Mouse (Mus musculus) heart, embryonic 10.5 days (tissue): ENCODE measurements around the gene Neurl2. TPM values are rescaled to one million over a fixed set of nuclear protein-coding genes. Genes with fewer than 3 reads are reported as not detected.

Experiments used
- DNase-seq: peaks from one replicate; pipeline ENCODE4 v3.0.0-alpha.2; 2017; ENCODE audit warnings: low spot score
- H3K27ac ChIP-seq: fragments of 300-500 bp; sonication (generic); 2 replicates; pipeline ENCODE4 v1.5.1; 2016; ENCODE audit warnings: mild to moderate bottlenecking
- H3K27me3 ChIP-seq: fragments of 300-500 bp; sonication (generic); 2 replicates; pipeline ENCODE4 v1.6.1; 2016; ENCODE audit warnings: mild to moderate bottlenecking; ENCODE audit not compliant: poor library complexity, insufficient read depth, severe bottlenecking
- H3K36me3 ChIP-seq: fragments of 300-500 bp; sonication (generic); 2 replicates; pipeline ENCODE4 v1.6.1; 2016; ENCODE audit warnings: mild to moderate bottlenecking, moderate library complexity
- H3K4me1 ChIP-seq: fragments of 300-500 bp; sonication (generic); 2 replicates; pipeline ENCODE4 v1.6.1; 2016; ENCODE audit warnings: mild to moderate bottlenecking
- H3K4me3 ChIP-seq: fragments of 300-500 bp; sonication (generic); 2 replicates; pipeline ENCODE4 v1.5.1; 2016; ENCODE audit warnings: mild to moderate bottlenecking, moderate library complexity
- H3K9me3 ChIP-seq: fragments of 300-500 bp; sonication (generic); 2 replicates; pipeline ENCODE4 v1.6.1; 2016; ENCODE audit warnings: mild to moderate bottlenecking, moderate library complexity
- whole genome bisulfite sequencing: fragments of 180-500 bp; shearing (Covaris S2); methylation state at CpG from one replicate; pipeline ENCODE4 v1.1.7; 2016; 5-methylcytosine and 5-hydroxymethylcytosine counted together
- polyA plus RNA-seq: library from polyadenylated mRNA; unstranded; fragments of >200 nt; fragmentation: Nextera tagmentation; extraction: Ambion mirVana; gene quantifications from 2 replicates; pipeline ENCODE4 v1.2.1, GENCODE M21; 2016

Neurl2 gene
- polyA plus RNA-seq, 1 experiment from 2014 or later = 28.2 TPM

DNA sequence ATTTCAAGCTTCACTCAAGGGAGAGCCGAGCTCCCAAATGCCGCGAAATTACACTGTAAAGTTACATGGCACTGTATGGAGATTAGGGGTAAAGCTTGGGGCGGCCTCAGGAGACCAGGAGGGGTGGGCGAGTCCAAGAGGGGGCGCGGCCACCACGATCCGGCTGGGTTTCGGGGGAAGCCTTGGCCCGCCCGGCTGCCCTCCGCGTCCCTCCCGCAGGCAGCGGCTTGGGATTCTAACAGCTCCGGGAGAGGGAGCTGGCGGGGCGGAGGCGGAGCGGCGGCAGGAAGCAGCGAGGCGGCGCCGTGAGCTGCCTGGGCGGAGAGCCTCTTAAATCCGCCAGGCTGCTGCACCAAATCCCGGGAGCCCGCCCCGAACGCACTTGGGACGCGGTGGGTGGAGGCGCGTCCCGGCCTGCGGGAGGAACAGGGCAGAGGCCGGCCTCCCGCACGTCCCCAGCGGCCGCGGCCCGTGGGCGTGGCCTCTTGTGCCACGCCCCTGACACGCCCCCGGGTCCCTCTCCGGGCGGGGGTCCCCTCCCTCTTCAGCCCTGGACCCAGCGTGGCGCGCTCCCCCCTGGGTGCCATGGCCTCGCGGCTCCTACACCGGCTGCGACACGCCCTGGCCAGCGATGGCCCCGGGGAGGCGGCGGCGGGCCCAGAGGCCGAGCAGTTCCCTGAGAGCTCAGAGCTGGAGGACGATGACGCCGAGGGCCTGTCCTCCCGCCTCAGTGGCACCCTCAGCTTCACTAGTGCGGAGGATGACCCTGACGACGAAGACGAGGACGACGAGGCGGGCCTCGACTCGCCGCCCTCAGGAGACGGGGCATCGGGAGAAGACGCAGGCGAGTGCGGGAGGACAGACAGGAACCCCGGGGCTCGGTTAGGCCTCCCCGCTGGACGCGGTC, 47.5 kb downstream of the Neurl2 start, which contains the start of gene Snx21:
TSS of gene Snx21 (plus strand) at position 343 of the 907 bp plus-strand sequence.
- Histone ChIP-seq H3K27me3 (no peaks in the 10 kb centered on the region), H3K36me3 (peaks cover 19% of the 10 kb centered on the region), H3K4me1 (peaks cover 31% of the 10 kb centered on the region), H3K9me3 (no peaks in the 10 kb centered on the region), H3K27ac (peak within 1 kb of the TSS; percentile 94), H3K4me3 (peak within 1 kb of the TSS; percentile 82)
- under 1% methylated on average over 89 of the region's 89 CpGs for WGBS
- peak; percentile 95 for DNase-seq

DNA sequence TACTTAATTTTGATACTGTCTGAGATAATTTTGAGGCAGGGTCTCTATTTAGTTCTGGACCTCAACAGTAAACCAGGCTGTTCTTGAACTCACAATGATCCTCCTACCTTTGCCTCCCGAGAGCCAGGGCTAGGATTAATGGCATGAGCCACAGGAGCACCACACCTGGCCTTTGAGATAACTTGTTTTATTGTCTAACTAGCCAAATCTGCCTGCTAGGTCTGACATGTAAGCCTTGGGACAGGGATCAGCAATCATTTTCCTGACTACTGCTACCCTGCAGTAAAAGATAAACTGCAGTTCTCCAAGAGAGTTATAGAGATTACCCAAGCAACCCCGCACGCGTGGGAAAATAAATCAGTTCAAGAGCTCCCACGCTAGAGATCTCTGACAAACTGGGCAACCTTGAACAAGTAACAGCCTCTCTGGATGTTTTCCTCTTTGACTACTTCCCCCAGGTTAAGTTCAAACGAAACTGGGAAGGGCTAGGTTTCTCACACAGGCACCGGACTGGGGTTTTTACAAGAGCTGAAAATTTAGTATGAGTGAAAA, 48.3 kb downstream of the Neurl2 start:
- 15% methylated on average over 7 of the region's 7 CpGs for WGBS
- peak overlapping the region; percentile 94 for H3K27ac ChIP-seq
- H3K36me3 ChIP-seq = peaks cover 12% of the 10 kb centered on the region; the same call in 1 of the 2 replicates
- H3K4me3 ChIP-seq = peak overlapping the region; percentile 82
- no peaks in the 10 kb centered on the region for H3K27me3 ChIP-seq
- DNase-seq = peak; percentile 67
- H3K4me1 ChIP-seq = peaks cover 31% of the 10 kb centered on the region
- H3K9me3 ChIP-seq = no peaks in the 10 kb centered on the region

DNA sequence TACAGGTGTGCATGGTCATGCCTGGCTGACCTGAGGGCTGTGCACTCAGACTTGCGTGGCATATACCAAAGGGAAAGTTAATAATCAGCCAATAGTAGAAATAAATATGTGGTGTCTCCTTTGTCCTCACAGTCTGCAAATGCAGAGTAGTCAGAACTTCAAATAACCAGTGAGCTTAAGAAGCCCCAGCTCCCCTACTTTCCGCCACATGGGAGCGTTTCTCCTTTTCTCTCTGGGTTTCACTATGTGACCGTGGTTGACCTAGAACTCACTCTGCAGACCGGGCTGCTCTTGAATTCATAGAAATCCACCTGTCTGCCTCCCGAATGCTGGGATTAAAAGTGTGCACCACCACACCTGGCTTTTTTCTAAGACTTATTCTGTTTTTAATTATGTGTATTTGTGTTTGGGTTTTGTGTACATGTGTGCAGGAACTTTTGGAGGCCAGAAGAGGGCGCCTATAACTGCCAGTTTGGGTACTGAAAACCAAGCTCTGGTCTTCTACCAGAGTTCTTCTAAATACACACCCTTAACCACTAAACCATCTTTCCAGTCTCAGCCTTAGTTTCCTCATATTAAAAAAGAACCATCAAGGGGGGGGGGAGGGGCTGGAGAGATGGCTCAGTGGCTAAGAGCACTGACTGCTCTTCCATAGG, 49.2 kb downstream of the Neurl2 start:
- 74% methylated on average over 7 of the region's 7 CpGs for WGBS
- H3K27ac ChIP-seq = no peak overlapping the region
- no peak overlapping the region for H3K4me3 ChIP-seq
- H3K27me3 ChIP-seq = no peaks in the 10 kb centered on the region
- DNase-seq = peak; percentile 63
- H3K36me3 ChIP-seq = peaks cover 7% of the 10 kb centered on the region; the same call in 1 of the 2 replicates
- H3K4me1 ChIP-seq = peaks cover 30% of the 10 kb centered on the region
- H3K9me3 ChIP-seq = no peaks in the 10 kb centered on the region

DNA sequence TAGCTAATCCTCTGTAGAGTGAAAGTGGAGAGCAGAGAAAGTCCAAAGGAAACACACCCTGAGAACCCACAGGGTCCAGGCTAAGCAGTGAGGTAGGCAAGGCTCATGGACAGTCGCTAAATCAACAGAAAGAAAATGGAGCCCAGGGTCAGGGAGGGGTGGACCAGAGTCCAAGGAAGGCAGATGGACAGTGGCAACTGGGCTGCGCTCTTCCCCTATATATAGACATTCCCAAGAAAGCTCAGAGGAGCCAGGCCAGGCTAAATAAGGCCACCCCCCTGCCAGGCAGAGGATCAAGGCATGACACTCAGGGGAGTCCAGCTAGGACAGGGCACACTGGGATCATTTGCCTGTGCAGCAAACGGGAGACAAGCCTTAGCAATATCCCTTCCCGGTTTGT, 51.4 kb downstream of the Neurl2 start:
- Histone ChIP-seq H3K4me3 (no peak overlapping the region), H3K9me3 (no peaks in the 10 kb centered on the region)
- 51% methylated on average over 4 of the region's 4 CpGs for WGBS

More for the DNA sequence above, 51.4 kb downstream of the Neurl2 start:
- DNase-seq = peak; percentile 73
- peaks cover 16% of the 10 kb centered on the region for H3K27me3 ChIP-seq
- no peaks in the 10 kb centered on the region for H3K36me3 ChIP-seq
- H3K27ac ChIP-seq = no peak overlapping the region
- peaks cover 17% of the 10 kb centered on the region for H3K4me1 ChIP-seq

Other genes starting within 250 kb of the Neurl2 start
- gene Wfdc6a, start 248.0 kb downstream of the Neurl2 start, polyA plus RNA-seq = not detected in 2 replicates
- not detected in 2 replicates for gene Eppin, start 239.9 kb downstream of the Neurl2 start, polyA plus RNA-seq
- not detected in 2 replicates for gene Wfdc6b, start 219.9 kb downstream of the Neurl2 start, polyA plus RNA-seq
- gene Wfdc8, start 219.8 kb downstream of the Neurl2 start, polyA plus RNA-seq = not detected in 2 replicates
- not detected in 2 replicates for gene Wfdc16, start 194.7 kb downstream of the Neurl2 start, polyA plus RNA-seq
- not detected in 2 replicates for gene Wfdc10, start 177.4 kb downstream of the Neurl2 start, polyA plus RNA-seq
- not detected in 2 replicates for gene Wfdc9, start 176.9 kb downstream of the Neurl2 start, polyA plus RNA-seq
- gene Wfdc11, start 159.4 kb downstream of the Neurl2 start, polyA plus RNA-seq = not detected in 2 replicates
- not detected in 2 replicates for gene Wfdc13, start 148.3 kb downstream of the Neurl2 start, polyA plus RNA-seq
- not detected in 2 replicates for gene Spint4, start 135.0 kb downstream of the Neurl2 start, polyA plus RNA-seq
- not detected in 2 replicates for gene Spint5, start 118.2 kb downstream of the Neurl2 start, polyA plus RNA-seq
- gene Wfdc3, start 87.5 kb downstream of the Neurl2 start, polyA plus RNA-seq = 0.43 and 0.49 TPM in 2 replicates
- 60.3 and 76.6 TPM in 2 replicates for gene Dnttip1, start 87.5 kb downstream of the Neurl2 start, polyA plus RNA-seq
- 496 and 550 TPM in 2 replicates for gene Ube2c, start 63.6 kb downstream of the Neurl2 start, polyA plus RNA-seq
- gene Tnnc2, start 53.5 kb downstream of the Neurl2 start, polyA plus RNA-seq = 0.67 TPM in 1 of 2 replicates, not detected in the other
- gene Snx21, start 47.6 kb downstream of the Neurl2 start, polyA plus RNA-seq = 19.1 and 29.5 TPM in 2 replicates
- 17.8 and 21.5 TPM in 2 replicates for gene Acot8, start 28.6 kb downstream of the Neurl2 start, polyA plus RNA-seq
- gene Zswim3, start 28.4 kb downstream of the Neurl2 start, polyA plus RNA-seq = 7.7 and 9.7 TPM in 2 replicates
- 13.7 and 14.3 TPM in 2 replicates for gene Zswim1, start 10.8 kb downstream of the Neurl2 start, polyA plus RNA-seq
- 0.38 TPM in 1 of 2 replicates, not detected in the other for gene Spata25, start 4.9 kb downstream of the Neurl2 start, polyA plus RNA-seq
- 138 and 149 TPM in 2 replicates for gene Ctsa, start 583 bp downstream of the Neurl2 start, polyA plus RNA-seq
- 8.1 and 12.6 TPM in 2 replicates for gene Pltp, start 24.3 kb upstream of the Neurl2 start, polyA plus RNA-seq
- 57.9 and 61.5 TPM in 2 replicates for gene Pcif1, start 45.8 kb upstream of the Neurl2 start, polyA plus RNA-seq
- gene Zfp335, start 78.3 kb upstream of the Neurl2 start, polyA plus RNA-seq = 12.6 and 13.5 TPM in 2 replicates
- 0.53 and 1.1 TPM in 2 replicates for gene Mmp9, start 107.3 kb upstream of the Neurl2 start, polyA plus RNA-seq
- gene Slc12a5, start 127.3 kb upstream of the Neurl2 start, polyA plus RNA-seq = 0.74 and 0.92 TPM in 2 replicates
- gene Ncoa5, start 201.4 kb upstream of the Neurl2 start, polyA plus RNA-seq = 52.8 and 64.2 TPM in 2 replicates
- gene Cd40, start 222.2 kb upstream of the Neurl2 start, polyA plus RNA-seq = 7.8 and 11.9 TPM in 2 replicates